Mouse (Mus musculus): ENCODE results near the gene 9430097D07Rik. TPM values are rescaled to one million over a fixed set of nuclear protein-coding genes. Genes with fewer than 3 reads are reported as not detected.

9430097D07Rik gene
- polyA plus RNA-seq, 1 experiment from 2014 or later: 0.18 TPM

GRCm38 (mm10) chr2:32537360-32537905, 38.1 kb downstream of the 9430097D07Rik start:
- H3K4me2 ChIP-seq (ENCODE audit: low read depth, low read length): peak overlapping the region; percentile 67
- peak overlapping the region; percentile 92 for H3K4me3 ChIP-seq (ENCODE audit: low read depth, low read length)
- no peaks in the 10 kb centered on the region for H3K27me3 ChIP-seq (replicated peaks; ENCODE audit: control insufficient read depth, insufficient read depth, low read length)
- peak overlapping the region; percentile 93 for H3K9ac ChIP-seq (ENCODE audit: low read depth, low read length)
- no peaks in the 10 kb centered on the region for H3K36me3 ChIP-seq (ENCODE audit: control insufficient read depth, insufficient read depth, low read length)
- peaks cover 53% of the 10 kb centered on the region for H3K4me1 ChIP-seq (ENCODE audit: control insufficient read depth, insufficient read depth, low read length)
- no peaks in the 10 kb centered on the region for H3K9me3 ChIP-seq (ENCODE audit: control insufficient read depth, low read length)
- DNase-seq (ENCODE audit: low spot score) (no peak), ATAC-seq (ENCODE audit: low read depth) (no peak)
- 9% methylated on average over 9 of the region's 9 CpGs for WGBS
- H3K27ac ChIP-seq (replicated peaks; ENCODE audit: low read depth, low read length): peak overlapping the region; percentile 95; the same call in 1 of the 2 replicates

GRCm38 (mm10) chr2:32536634-32537359, 38.7 kb downstream of the 9430097D07Rik start:
- H3K9ac ChIP-seq (ENCODE audit: low read depth, low read length): peak overlapping the region; percentile 93
- peak overlapping the region; percentile 67 for H3K4me2 ChIP-seq (ENCODE audit: low read depth, low read length)
- peak overlapping the region; percentile 95 for H3K27ac ChIP-seq (replicated peaks; ENCODE audit: low read depth, low read length)
- H3K36me3 ChIP-seq (ENCODE audit: control insufficient read depth, insufficient read depth, low read length): no peaks in the 10 kb centered on the region
- DNase-seq (ENCODE audit: low spot score) (no peak), ATAC-seq (ENCODE audit: low read depth) (no peak)
- peaks cover 49% of the 10 kb centered on the region for H3K4me1 ChIP-seq (ENCODE audit: control insufficient read depth, insufficient read depth, low read length)
- no peaks in the 10 kb centered on the region for H3K9me3 ChIP-seq (ENCODE audit: control insufficient read depth, low read length)
- 7% methylated on average over 11 of the region's 11 CpGs for WGBS
- H3K27me3 ChIP-seq (replicated peaks; ENCODE audit: control insufficient read depth, insufficient read depth, low read length): no peaks in the 10 kb centered on the region
- H3K4me3 ChIP-seq (ENCODE audit: low read depth, low read length): peak overlapping the region; percentile 92

GRCm38 (mm10) chr2:32536086-32536633, 39.3 kb downstream of the 9430097D07Rik start:
- Histone ChIP-seq H3K9me3 (ENCODE audit: control insufficient read depth, low read length) (no peaks in the 10 kb centered on the region), H3K27ac (replicated peaks; ENCODE audit: low read depth, low read length) (peak overlapping the region; percentile 95), H3K4me1 (ENCODE audit: control insufficient read depth, insufficient read depth, low read length) (peaks cover 45% of the 10 kb centered on the region), H3K27me3 (replicated peaks; ENCODE audit: control insufficient read depth, insufficient read depth, low read length) (no peaks in the 10 kb centered on the region), H3K4me2 (ENCODE audit: low read depth, low read length) (peak overlapping the region; percentile 67), H3K9ac (ENCODE audit: low read depth, low read length) (peak overlapping the region; percentile 93), H3K4me3 (ENCODE audit: low read depth, low read length) (peak overlapping the region; percentile 92), H3K36me3 (ENCODE audit: control insufficient read depth, insufficient read depth, low read length) (no peaks in the 10 kb centered on the region)
- DNase-seq (ENCODE audit: low spot score) (no peak), ATAC-seq (ENCODE audit: low read depth) (no peak)
- WGBS: 2% methylated on average over 14 of the region's 14 CpGs

- peak overlapping the region; percentile 95 for H3K27ac ChIP-seq (replicated peaks; ENCODE audit: low read depth, low read length)
- DNase-seq (ENCODE audit: low spot score) (peak; percentile 77), ATAC-seq (ENCODE audit: low read depth) (peak; percentile 56)
- peak overlapping the region; percentile 92 for H3K4me3 ChIP-seq (ENCODE audit: low read depth, low read length)
- H3K4me2 ChIP-seq (ENCODE audit: low read depth, low read length): peak overlapping the region; percentile 67
- H3K36me3 ChIP-seq (ENCODE audit: control insufficient read depth, insufficient read depth, low read length): no peaks in the 10 kb centered on the region
- H3K9ac ChIP-seq (ENCODE audit: low read depth, low read length): peak overlapping the region; percentile 93
- WGBS: 2% methylated on average over 30 of the region's 56 CpGs
- H3K27me3 ChIP-seq (replicated peaks; ENCODE audit: control insufficient read depth, insufficient read depth, low read length): no peaks in the 10 kb centered on the region
- no peaks in the 10 kb centered on the region for H3K9me3 ChIP-seq (ENCODE audit: control insufficient read depth, low read length)
- H3K4me1 ChIP-seq (ENCODE audit: control insufficient read depth, insufficient read depth, low read length): peaks cover 42% of the 10 kb centered on the region
Observed at GRCm38 (mm10) chr2:32535501-32535991, 39.9 kb downstream of the 9430097D07Rik start.

- H3K9ac ChIP-seq (ENCODE audit: low read depth, low read length): peak within 1 kb of the TSS; percentile 93
- DNase-seq (ENCODE audit: low spot score) (peak; percentile 99), ATAC-seq (ENCODE audit: low read depth) (peak; percentile 96)
- under 1% methylated on average over 60 of the region's 67 CpGs for WGBS
- peak within 1 kb of the TSS; percentile 92 for H3K4me3 ChIP-seq (ENCODE audit: low read depth, low read length)
- H3K27me3 ChIP-seq (replicated peaks; ENCODE audit: control insufficient read depth, insufficient read depth, low read length): no peaks in the 10 kb centered on the region
- H3K4me2 ChIP-seq (ENCODE audit: low read depth, low read length): peak within 1 kb of the TSS; percentile 67
- no peaks in the 10 kb centered on the region for H3K36me3 ChIP-seq (ENCODE audit: control insufficient read depth, insufficient read depth, low read length)
- H3K9me3 ChIP-seq (ENCODE audit: control insufficient read depth, low read length): no peaks in the 10 kb centered on the region
- H3K4me1 ChIP-seq (ENCODE audit: control insufficient read depth, insufficient read depth, low read length): peaks cover 39% of the 10 kb centered on the region
- peak within 1 kb of the TSS; percentile 95 for H3K27ac ChIP-seq (replicated peaks; ENCODE audit: low read depth, low read length)
Observed at GRCm38 (mm10) chr2:32534733-32535471, 40.6 kb downstream of the 9430097D07Rik start, which contains the start of gene Fam102a. TSS of gene Fam102a (plus strand) at chr2:32535332.

- 8% methylated on average over 13 of the region's 13 CpGs for WGBS
- H3K27ac ChIP-seq (replicated peaks; ENCODE audit: low read depth, low read length): peak overlapping the region; percentile 93
- peak overlapping the region; percentile 67 for H3K9ac ChIP-seq (ENCODE audit: low read depth, low read length)
- peak overlapping the region; percentile 67 for H3K4me2 ChIP-seq (ENCODE audit: low read depth, low read length)
- no peak for ATAC-seq (ENCODE audit: low read depth)
- peak; percentile 77 for DNase-seq (ENCODE audit: low spot score)
- H3K9me3 ChIP-seq (ENCODE audit: control insufficient read depth, low read length): no peaks in the 10 kb centered on the region
- H3K4me3 ChIP-seq (ENCODE audit: low read depth, low read length): peak overlapping the region; percentile 92
- no peaks in the 10 kb centered on the region for H3K27me3 ChIP-seq (replicated peaks; ENCODE audit: control insufficient read depth, insufficient read depth, low read length)
- H3K36me3 ChIP-seq (ENCODE audit: control insufficient read depth, insufficient read depth, low read length): no peaks in the 10 kb centered on the region
- peaks cover 32% of the 10 kb centered on the region for H3K4me1 ChIP-seq (ENCODE audit: control insufficient read depth, insufficient read depth, low read length)
Observed at GRCm38 (mm10) chr2:32534061-32534732, 41.3 kb downstream of the 9430097D07Rik start.

GRCm38 (mm10) chr2:32533163-32533562, 42.3 kb downstream of the 9430097D07Rik start:
- ATAC-seq (ENCODE audit: low read depth): no peak
- DNase-seq (ENCODE audit: low spot score): no peak
- H3K4me3 ChIP-seq (ENCODE audit: low read depth, low read length): no peak overlapping the region
- H3K9ac ChIP-seq (ENCODE audit: low read depth, low read length): no peak overlapping the region
- no peaks in the 10 kb centered on the region for H3K36me3 ChIP-seq (ENCODE audit: control insufficient read depth, insufficient read depth, low read length)
- no peak overlapping the region for H3K27ac ChIP-seq (replicated peaks; ENCODE audit: low read depth, low read length)
- no peaks in the 10 kb centered on the region for H3K27me3 ChIP-seq (replicated peaks; ENCODE audit: control insufficient read depth, insufficient read depth, low read length)
- WGBS: 76% methylated on average over 2 of the region's 2 CpGs
- H3K4me2 ChIP-seq (ENCODE audit: low read depth, low read length): no peak overlapping the region
- H3K9me3 ChIP-seq (ENCODE audit: control insufficient read depth, low read length): no peaks in the 10 kb centered on the region
- peaks cover 26% of the 10 kb centered on the region for H3K4me1 ChIP-seq (ENCODE audit: control insufficient read depth, insufficient read depth, low read length)

GRCm38 (mm10) chr2:32530479-32530878, 45.0 kb downstream of the 9430097D07Rik start:
- Histone ChIP-seq H3K9me3 (ENCODE audit: control insufficient read depth, low read length) (no peaks in the 10 kb centered on the region), H3K4me1 (ENCODE audit: control insufficient read depth, insufficient read depth, low read length) (peaks cover 13% of the 10 kb centered on the region), H3K27me3 (replicated peaks; ENCODE audit: control insufficient read depth, insufficient read depth, low read length) (no peaks in the 10 kb centered on the region), H3K9ac (ENCODE audit: low read depth, low read length) (no peak overlapping the region), H3K27ac (replicated peaks; ENCODE audit: low read depth, low read length) (no peak overlapping the region), H3K4me3 (ENCODE audit: low read depth, low read length) (no peak overlapping the region), H3K4me2 (ENCODE audit: low read depth, low read length) (no peak overlapping the region), H3K36me3 (ENCODE audit: control insufficient read depth, insufficient read depth, low read length) (no peaks in the 10 kb centered on the region)
- 73% methylated on average over 2 of the region's 2 CpGs for WGBS
- ATAC-seq (ENCODE audit: low read depth) (no peak), DNase-seq (ENCODE audit: low spot score) (no peak)

All from embryonic facial prominence, embryonic 14.5 days (tissue).